Mouse (Mus musculus) heart, postnatal 0 days (tissue): ENCODE results near the gene Olfr1555-ps1.

Experiments
- CTCF ChIP-seq: IDR thresholded peaks from 2 replicates; pipeline ENCODE4 v1.5.1; 2016; ENCODE audit warnings: antibody characterized with exemption, control low read depth, low read depth
- EP300 ChIP-seq: IDR thresholded peaks from 2 replicates; pipeline ENCODE4 v1.6.1; 2016; ENCODE audit warnings: antibody characterized with exemption, low read depth

GRCm38 (mm10) chr19:12200334-12200733 is 30.4 kb upstream of the Olfr1555-ps1 start, which contains the start of gene Olfr1431:
- TF ChIP-seq CTCF (no peak), EP300 (no peak)
